Mouse (Mus musculus) ES-Bruce4 (cell line): ENCODE results near the gene Tmigd3.

Experiments used
- CTCF ChIP-seq: IDR thresholded peaks from one replicate; pipeline ENCODE4 v1.8.1; 2011; ENCODE audit warnings: low read depth, low read length
- EP300 ChIP-seq: IDR thresholded peaks from 2 replicates; pipeline ENCODE4 v1.6.1; 2011; ENCODE audit warnings: low read depth, low read length; ENCODE audit not compliant: insufficient read depth

DNA sequence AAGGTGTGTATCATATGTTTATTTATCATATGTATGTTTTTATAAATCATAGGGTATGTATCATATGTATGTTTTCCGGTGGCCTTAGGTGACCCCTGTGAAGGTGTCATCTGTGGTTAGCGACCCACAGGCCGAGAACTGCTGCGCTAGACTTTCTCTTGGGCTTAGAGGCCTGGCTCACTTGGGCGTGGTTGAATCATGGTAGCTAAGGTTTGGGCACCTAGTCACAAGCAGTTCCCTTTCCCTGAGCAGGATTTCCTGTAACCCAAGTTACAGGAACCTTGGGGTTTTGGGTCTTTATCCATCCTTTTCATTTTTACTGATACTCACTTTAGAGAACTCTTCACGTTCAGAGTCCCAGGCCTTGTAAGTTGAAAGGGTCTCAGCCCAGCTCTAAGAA, 29.6 kb downstream of the Tmigd3 start:
- TF ChIP-seq CTCF (no peak), EP300 (no peak)
